Mouse (Mus musculus) urinary bladder, postnatal 36 days (tissue): ENCODE measurements around the gene Eif1.
A peak's percentile ranks its signal among the peaks of the same experiment; 100 is the strongest.
"Not testable (repeated sequence)": the region's sequence is repeated elsewhere in the genome, so short reads cannot be mapped to it uniquely, and the experiment has no call there.

ENCODE experiments used
- DNase-seq, 2 experiments: peaks; one replicate each; pipeline ENCODE4 v3.0.0; 2022; ENCODE audit warnings: low spot score in 2 of 2, mixed read lengths in 1 of 2

Eif1 gene

GRCm38 (mm10) chr11:100312096-100312679 is 7.5 kb upstream of the Eif1 start:
- no peak for DNase-seq

DNA sequence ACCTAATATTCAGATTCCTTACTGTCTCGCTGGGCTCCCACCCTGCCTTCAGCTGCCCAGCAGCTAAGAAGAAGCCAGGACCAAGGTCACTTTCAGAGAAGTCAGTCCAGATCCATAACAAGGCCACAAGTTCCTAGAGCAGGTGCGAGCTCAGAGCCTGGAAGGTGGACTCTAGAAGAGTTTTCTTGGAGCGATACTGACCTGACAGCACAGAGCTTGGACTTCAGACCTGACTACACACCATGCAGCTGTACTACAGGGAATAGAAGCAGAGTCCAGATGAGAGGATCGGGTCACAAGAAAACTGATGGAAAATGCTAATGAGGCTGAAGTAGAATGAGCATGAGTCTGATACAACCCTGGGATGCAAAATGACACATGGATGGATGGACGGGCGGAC is 6.3 kb upstream of the Eif1 start:
- DNase-seq, result no peak

- no peak for DNase-seq
These were observed 4.2 kb upstream of the Eif1 start for GRCm38 (mm10) chr11:100315439-100315838.

DNA sequence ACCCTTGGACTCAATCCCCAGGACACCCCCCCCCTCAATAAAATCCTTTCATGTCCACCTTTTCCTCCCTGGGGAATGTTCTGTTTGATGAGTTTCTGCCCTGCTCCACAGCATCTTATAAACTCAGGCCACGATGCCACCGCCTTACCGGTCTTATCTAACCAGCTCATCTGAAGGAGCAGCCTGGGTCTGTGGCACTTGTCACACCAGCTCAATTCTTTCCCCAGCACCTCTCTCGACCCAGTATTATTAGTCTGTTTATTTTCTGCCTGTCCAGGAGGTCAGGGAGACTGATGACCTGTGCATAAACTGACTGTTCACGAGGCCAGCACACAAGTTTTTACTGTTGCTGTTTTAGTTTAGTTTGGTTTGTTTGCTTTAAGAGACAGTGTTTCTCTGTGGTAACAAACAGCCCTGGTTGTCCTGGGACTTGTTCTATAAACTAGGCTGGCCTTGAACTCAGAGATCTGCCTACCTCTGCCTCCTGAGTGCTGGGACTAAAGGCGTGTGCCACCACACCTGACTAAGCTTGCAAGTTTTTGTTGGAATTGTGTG is 1.8 kb upstream of the Eif1 start:
- no peak for DNase-seq

GRCm38 (mm10) chr11:100318529-100319451 is 895 bp upstream of the Eif1 start:
- no peak for DNase-seq

GRCm38 (mm10) chr11:100320172-100320630 is 516 bp downstream of the Eif1 start:
- peak; percentile 87 to 97 for DNase-seq

DNA sequence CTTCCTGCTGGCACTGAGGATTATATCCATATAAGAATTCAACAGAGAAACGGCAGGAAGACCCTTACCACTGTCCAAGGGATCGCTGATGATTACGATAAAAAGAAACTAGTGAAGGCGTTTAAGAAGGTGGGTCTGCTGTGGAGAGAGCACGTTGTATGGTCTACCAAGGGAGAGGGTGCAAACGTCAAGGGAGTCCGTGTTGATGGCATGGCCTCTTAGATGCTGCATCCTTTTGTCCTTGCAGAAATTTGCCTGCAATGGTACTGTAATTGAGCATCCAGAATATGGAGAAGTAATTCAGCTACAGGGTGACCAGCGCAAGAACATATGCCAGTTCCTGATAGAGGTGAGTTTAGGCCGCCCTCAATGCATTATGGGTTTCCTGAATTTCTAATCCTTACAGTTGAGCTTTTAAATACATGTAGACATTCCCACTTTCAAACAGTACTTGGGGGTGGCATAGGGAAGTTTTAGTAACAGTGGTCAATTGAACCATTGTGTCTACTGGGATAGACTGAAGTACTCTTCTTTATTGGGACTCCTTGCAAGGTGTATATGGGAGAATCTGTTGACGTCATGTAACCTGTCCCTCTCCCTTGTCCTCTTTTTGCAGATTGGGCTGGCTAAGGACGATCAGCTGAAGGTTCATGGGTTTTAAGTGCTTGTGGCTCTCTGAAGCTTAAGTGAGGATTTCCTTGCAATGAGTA is 1.2 kb downstream of the Eif1 start:
- not testable (repeated sequence) for DNase-seq

DNA sequence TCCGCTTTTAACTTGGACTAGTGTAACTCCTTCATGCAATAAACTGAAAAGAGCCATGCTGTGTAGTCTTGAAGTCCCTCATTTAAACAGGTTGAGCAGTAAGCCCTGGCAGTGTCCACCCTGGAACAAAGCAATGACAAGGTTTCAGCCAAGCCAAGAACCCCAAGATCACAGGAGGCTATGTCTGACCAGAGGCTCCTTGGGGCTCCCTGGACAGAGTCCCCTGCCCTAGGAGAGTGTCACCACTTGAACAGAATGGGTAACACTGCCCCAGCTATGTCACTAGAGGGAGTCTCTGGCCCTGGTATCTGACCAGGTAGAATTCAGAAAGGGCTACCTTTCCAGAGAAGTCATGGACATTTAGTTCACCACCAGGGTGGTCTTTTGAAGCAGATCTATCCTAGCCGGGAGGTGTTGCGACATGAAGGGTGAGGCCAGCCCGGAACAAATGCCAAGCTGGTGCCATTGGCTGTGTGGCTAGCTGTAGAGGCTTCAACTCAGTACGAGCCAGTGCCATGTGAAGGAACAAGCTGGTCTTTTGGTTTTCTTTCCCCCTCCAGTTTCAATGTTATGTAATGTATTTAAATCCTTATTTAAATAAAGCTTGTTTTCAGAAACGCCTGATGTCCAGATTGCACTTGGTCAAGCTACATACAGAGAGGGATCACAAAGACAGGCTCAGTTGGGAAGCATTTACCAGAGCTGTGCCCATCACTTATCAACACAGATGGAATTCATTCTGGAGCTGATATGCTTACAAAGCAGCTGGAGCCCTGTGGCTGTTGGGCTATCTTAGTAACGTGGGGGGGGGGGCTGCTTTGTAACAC is 2.0 kb downstream of the Eif1 start:
- not testable (repeated sequence) for DNase-seq

- DNase-seq, result no peak
These were observed 3.0 kb downstream of the Eif1 start for GRCm38 (mm10) chr11:100322591-100323258.

DNA sequence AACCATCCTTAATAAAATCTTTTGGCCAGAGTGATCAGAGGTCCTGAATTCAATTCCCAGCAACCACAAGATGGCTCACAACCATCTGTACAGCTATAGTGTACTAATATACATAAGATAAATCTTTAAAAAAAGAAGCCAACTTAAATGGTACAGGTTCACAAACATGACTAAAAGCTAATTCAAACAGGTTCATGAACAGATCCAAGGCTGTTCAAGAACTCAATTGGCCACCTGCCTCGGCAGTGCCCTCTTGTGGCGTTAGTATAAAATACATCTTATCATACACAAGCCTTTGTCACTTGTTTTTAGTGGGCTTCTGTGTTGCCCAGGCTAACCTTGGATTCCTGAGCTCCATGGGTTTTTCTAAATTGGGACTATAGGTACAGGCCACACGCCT is 3.9 kb downstream of the Eif1 start:
- DNase-seq, result peak; percentile 25 to 41

GRCm38 (mm10) chr11:100325062-100325629 is 5.5 kb downstream of the Eif1 start:
- DNase-seq, result no peak

DNA sequence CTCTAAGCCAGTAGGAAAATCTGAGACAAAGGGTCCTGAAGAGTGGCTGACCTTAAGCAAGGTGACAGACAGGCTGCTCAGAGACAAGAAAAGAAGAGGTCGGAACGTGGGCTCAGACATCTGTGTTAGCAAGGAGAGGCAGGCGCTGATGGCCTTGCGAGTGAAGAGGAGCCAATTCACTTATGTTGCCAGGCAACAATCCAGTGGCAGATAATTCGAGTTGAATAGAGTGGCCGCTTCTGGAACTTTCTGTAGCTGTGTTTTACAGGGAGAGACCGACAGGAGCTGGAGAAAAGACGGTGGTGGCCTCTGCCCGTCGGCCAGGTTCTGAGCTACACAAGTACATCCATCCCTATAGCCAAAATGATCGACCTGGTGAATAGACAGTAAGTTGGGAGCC is 7.6 kb downstream of the Eif1 start:
- no peak for DNase-seq

- DNase-seq, result no peak
These were observed 8.1 kb downstream of the Eif1 start for GRCm38 (mm10) chr11:100327761-100328160.

DNA sequence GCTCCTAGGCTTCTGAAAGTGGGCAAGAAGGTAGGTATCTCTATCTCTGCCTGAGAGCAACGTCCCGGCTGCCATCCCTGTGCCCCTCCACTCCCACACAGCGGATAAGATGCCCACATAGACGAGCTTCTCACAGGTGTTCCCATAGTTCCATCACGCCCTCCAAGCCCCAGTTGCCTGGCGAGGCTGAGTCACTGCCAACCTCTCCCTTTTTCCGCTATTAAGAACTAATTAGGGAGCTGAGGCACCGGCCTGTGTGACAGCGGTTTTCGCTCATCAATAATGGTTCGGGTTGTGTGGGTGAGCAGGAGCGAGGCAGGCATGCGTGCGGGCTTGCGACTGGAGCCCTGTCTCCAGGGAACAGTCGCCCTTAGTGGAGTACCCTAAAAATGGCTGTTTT is 10.6 kb downstream of the Eif1 start:
- no peak for DNase-seq

- DNase-seq, result not testable (repeated sequence)
These were observed 11.2 kb downstream of the Eif1 start for GRCm38 (mm10) chr11:100330816-100331375.

GRCm38 (mm10) chr11:100332766-100333515 is 13.3 kb downstream of the Eif1 start:
- DNase-seq, result no peak

- no peak for DNase-seq
These were observed 14.3 kb downstream of the Eif1 start, which contains the start of gene Gast for GRCm38 (mm10) chr11:100333944-100334457. Gene Gast, plus strand, starts transcription at chr11:100334407.

DNA sequence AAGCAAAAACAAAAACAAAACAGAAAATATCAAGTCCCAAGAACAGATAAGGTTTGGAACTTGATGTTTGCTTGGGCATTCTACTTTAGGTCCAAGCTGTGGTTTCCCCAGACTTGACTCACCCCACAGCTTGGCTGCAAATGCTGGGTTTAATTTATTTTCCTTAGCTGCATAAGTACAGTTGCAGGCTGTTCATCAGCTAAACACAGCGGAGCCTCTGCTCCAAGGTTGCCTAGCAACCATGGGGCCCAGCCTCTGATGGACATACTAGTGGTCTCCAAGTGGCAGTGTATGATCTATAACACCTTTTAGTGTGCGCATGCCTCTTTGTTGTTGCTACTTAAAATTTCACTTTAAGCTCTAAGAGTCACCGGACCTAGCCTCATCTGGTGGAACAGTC is 16.0 kb downstream of the Eif1 start:
- no peak for DNase-seq

DNA sequence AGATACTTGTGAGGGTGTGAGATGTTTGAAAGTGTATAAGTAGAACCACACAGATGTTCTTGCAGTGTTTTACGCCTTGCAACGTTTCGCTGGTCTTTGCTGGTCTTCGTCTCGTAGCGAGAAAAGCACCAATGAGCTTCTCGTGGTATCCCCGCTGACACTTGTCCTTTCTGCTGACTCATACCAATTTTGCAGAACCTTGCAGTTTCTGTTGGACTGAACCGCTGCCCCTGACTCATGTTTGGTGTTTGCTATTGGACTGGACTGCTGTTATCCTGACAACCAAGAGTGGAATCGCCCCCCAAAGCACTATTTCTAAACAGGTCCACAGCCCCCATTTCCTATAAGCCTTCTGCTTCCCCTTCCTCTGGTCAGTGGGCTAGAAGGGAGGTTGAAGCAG is 24.6 kb downstream of the Eif1 start:
- DNase-seq, result no peak
